Mouse (Mus musculus): ENCODE measurements at regions not wholly inside any gene's neighbourhood (a gene's known extent, or its start where the extent isn't known, plus 50 kb on each side); places are given as distances from the start of the nearest gene placed in this dataset.
A peak's percentile ranks its signal among the peaks of the same experiment; 100 is the strongest.
"Not testable (repeated sequence)": the region's sequence is repeated elsewhere in the genome, so short reads cannot be mapped to it uniquely, and the experiment has no call there.

GRCm38 (mm10) chr5:149815879-149816278 is 137.8 kb downstream of the B3glct start:
- DNase-seq (ENCODE audit: low spot score): peak; percentile 79

DNA sequence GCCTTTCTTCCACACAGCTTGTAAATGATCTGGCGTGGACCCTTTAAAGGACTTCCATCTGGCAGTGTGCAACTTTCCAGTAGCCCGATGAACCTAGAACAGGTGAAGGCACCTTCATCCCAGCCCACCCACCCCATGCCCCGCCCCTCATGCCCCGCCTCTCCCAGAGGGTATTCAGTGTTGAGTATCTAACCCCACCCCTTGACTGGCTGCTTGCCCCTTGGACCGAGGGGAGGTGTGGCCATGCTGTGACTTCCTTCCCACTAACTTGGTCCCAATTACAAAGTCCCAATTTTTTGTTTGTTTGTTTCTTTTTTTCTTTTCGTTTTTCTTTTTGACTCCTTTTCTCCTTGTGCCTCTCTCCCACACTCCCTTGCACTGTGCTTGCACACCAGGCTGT is 140.8 kb downstream of the B3glct start:
- no peak for DNase-seq (ENCODE audit: low spot score)

GRCm38 (mm10) chr5:149823821-149824220 is 145.8 kb downstream of the B3glct start:
- DNase-seq (ENCODE audit: low spot score): no peak

- DNase-seq (ENCODE audit: low spot score): no peak
These were observed 149.6 kb downstream of the B3glct start for GRCm38 (mm10) chr5:149827599-149827998.

DNA sequence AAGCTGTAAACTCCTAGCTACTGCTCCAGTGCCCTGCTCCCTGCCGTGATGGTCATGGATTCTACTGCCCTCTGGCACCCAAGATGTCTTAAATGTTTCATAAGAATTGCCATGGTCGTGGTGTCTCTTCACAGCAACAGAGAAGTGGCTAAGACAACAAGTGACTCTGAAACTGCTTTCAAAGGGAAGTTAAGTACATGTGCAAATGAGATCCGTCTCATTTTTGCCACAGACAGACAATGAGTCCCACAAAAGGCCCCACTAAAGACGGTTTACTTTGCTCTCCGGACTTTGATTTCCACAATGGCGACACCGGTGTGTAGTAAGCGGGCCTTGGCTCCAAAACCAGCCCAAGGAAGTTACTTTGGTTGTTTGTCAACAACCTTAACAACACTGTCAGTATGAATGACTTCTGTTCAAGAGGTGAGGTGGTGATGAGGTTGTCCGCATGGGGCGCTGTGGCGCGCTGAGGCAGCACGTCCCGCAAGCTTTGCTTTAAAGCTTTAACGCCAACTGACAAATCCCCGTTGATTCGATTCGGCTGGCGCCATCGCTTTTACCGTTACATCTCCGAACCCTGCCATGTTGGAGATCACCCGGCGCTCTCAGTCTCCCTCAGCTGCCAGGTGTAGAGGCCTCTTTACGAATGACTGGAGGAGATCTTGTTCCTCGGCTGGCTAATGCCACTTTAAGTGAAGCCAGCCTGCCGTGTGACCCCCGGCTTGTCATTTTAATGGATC is 153.3 kb downstream of the B3glct start:
- DNase-seq (ENCODE audit: low spot score): peak; percentile 88

DNA sequence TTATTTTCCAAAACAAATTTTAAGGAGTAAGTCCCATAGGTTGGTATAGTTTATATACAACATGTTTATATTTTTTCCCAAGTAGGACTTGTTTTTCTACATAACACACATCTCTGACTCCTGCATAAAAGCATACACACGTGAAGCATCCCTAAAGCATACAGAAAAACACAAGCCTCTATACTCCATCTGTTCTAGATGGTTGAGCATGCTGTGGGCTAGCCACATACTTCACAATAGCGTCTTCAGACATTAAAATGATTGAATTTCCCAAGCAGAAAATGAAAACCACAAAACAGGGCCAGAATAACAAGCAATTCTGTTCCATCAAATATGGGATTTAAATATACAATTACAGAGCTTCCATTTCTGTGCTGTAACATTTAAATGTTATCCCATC is 159.3 kb downstream of the B3glct start:
- DNase-seq (ENCODE audit: low spot score): no peak

GRCm38 (mm10) chr5:149842491-149842890 is 164.5 kb downstream of the B3glct start:
- DNase-seq (ENCODE audit: low spot score): no peak

GRCm38 (mm10) chr5:149843310-149843709 is 165.3 kb downstream of the B3glct start:
- DNase-seq (ENCODE audit: low spot score): no peak

DNA sequence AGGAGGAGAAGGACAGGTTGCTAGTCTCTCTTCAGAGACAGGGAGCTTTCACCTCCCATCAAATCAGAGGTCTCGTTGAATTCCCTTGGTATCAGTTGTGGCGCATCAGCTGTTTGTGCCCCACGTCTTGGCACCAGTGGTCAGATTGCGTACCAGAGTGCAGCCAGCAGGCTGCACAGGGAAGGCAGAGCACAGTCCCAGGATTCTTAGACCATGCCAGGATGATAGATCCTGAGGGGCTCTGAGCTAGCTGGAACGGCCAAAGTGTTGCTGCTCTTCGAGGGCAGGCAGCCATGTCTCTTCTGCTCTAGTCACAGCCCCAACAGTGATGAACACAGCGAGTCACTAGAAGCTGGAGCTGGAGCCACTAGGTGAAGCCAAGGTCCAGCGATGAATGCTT is 167.2 kb downstream of the B3glct start:
- DNase-seq (ENCODE audit: low spot score): no peak

DNA sequence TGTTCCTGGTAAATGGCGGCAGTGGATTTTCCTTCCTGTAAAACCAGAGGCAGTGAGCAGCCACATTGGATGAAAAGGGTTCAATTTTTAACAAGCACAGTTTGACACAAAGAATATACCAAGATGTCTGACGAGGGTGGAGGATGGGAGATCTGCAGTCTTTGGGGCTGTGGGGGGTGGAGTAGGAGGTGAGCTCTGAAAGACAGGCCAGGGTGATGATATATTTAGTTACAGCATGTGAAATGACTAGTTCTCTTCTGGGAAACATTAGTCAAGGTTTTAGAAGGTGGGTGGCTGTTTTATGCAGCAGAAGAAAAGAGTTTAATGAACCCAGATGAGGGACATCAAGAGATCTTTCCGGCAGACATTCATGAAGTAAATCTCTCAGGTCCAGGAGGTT is 170.0 kb upstream of the Rxfp2 start:
- DNase-seq (ENCODE audit: low spot score): no peak

DNA sequence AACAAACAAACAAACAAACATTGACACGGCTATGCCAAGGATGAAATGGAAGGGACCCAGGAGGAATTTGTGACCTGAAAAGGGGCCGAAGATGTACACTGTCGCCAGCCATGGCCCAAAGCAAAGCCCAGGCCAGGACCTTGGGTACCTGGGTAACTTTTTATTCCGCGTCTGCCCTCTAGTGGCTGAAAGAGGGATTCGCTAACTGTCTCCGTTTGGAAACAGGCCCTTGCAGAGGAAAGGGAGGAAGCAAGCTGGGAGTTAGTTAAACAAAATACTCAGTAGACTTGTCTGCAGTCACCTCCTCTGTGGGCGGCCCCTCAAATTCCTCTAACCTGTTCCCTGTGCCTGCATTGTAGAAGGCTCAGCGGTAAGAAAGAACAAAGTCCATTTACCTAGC is 167.5 kb upstream of the Rxfp2 start:
- peak; percentile 90 for DNase-seq (ENCODE audit: low spot score)

DNA sequence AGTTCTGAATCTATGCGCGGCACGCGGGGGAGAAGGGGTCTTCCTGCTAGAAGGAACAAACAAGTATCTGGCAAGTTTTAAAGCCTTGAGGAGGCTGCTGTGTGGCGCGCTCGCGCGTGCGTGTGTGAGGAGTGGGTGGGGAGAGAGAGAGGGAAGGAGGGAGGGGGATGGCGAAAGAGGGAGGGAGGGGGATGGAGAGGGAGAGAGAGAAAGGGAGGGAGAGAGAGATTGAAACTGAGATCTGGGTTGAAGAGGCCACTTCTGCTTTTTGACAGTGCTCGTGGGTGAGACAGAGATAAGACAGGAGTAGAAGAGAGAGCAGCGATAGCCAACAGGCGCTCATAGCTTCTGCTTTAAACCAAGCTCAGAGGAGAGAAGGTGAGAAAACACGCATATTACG is 166.0 kb upstream of the Rxfp2 start:
- DNase-seq (ENCODE audit: low spot score): no peak

GRCm38 (mm10) chr5:149856101-149856500 is 162.4 kb upstream of the Rxfp2 start:
- no peak for DNase-seq (ENCODE audit: low spot score)

GRCm38 (mm10) chr5:149857019-149857418 is 161.5 kb upstream of the Rxfp2 start:
- no peak for DNase-seq (ENCODE audit: low spot score)

DNA sequence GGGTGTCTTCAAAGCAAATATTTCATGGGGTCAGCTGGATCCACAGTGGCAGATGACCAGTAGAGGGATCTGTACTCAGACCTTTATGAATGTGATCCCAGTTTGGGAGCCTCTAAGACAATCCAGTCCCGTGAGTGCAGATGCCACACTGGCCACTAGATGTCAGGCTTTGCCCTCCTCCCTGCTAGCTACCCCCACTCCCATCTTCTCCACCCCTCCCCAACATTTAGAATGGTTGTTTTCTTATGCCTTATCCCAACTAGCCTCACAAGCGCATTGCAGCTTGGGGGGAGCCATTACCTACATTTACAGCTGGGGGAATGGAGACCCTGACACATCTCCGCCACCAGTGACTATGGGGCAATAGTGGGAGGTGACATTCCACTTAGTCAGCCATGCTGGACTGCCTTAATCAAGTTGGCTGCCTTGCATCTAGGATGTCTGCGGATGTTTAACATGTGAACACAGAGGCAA is 156.9 kb upstream of the Rxfp2 start:
- peak; percentile 80 for DNase-seq (ENCODE audit: low spot score)

- no peak for DNase-seq (ENCODE audit: low spot score)
These were observed 150.5 kb upstream of the Rxfp2 start for GRCm38 (mm10) chr5:149867926-149868325.

- DNase-seq (ENCODE audit: low spot score): no peak
These were observed 149.0 kb upstream of the Rxfp2 start for GRCm38 (mm10) chr5:149869441-149869840.

- no peak for DNase-seq (ENCODE audit: low spot score)
These were observed 147.9 kb upstream of the Rxfp2 start for GRCm38 (mm10) chr5:149870596-149870995.

DNA sequence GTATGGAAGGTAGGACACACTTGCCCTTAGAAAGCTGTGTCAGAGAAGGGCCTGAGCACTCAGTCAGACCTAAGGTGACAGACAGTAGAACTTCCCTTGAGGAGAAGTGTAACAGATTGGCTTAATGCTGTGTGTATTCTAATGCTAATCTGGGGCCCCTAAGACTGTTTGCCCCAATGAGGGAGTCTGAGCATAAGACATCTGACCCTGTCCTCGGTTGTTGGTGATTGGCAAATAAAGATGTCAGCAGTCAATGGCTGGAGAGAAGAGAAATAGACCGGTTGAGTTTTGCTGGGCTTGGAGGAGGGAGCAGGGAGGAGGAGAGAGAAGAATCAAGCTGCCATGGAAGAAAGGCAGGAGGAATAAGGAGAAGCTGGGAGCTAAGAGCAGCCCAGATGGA is 147.0 kb upstream of the Rxfp2 start:
- DNase-seq (ENCODE audit: low spot score): no peak

- no peak for DNase-seq (ENCODE audit: low spot score)
These were observed 144.9 kb upstream of the Rxfp2 start for GRCm38 (mm10) chr5:149873482-149874002.

DNA sequence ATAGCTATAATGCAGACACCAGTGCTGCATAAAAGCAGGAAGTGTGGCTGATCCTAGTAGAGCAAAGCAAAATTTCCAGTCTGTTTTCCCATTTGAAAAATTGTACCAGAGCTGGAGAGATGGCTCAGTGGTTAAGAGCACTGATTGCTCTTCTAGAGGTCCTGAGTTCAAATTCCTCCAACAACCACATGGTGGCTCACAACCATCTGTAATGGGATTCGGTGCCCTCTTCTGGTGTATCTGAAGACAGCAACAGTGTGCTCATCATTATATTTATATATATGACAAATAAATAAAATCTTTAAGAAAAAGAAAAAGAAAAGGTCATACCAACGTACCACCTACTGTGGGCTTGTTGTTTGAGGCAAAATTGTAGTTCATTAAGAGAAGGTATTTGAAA is 144.1 kb upstream of the Rxfp2 start:
- DNase-seq (ENCODE audit: low spot score): no peak

GRCm38 (mm10) chr5:149892453-149892852 is 126.0 kb upstream of the Rxfp2 start:
- not testable (repeated sequence) for DNase-seq (ENCODE audit: low spot score)

- DNase-seq (ENCODE audit: low spot score): no peak
These were observed 111.5 kb upstream of the Rxfp2 start for GRCm38 (mm10) chr5:149906927-149907326.
